Mouse (Mus musculus) right cerebral cortex, postnatal 25 days (tissue): Measurements from ENCODE around the gene Polr3e.
"Not testable (repeated sequence)": the region's sequence is repeated elsewhere in the genome, so short reads cannot be mapped to it uniquely, and the experiment has no call there.

Experiments
- DNase-seq: peaks from one replicate; pipeline ENCODE4 v3.0.0; 2022

Polr3e gene

DNA sequence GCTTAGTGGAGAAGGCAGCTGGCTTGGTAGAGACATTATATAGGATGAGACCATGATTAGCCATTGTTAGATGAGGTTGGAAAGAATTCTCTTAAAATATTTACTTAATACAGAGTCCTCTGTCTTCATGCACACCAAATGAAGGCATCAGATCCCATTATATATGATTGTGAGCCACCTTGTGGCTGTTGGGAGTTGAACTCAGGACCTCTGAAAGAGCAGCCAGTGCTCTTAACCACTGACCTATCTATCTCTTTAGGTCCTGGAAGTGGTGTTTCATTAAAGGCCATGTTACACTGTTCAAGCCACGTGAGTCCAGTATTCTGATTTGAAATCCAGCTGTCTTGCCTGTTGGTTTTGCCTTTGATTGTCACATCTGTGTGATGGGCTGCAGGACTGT, 4.2 kb upstream of the Polr3e start:
- DNase-seq = no peak

DNA sequence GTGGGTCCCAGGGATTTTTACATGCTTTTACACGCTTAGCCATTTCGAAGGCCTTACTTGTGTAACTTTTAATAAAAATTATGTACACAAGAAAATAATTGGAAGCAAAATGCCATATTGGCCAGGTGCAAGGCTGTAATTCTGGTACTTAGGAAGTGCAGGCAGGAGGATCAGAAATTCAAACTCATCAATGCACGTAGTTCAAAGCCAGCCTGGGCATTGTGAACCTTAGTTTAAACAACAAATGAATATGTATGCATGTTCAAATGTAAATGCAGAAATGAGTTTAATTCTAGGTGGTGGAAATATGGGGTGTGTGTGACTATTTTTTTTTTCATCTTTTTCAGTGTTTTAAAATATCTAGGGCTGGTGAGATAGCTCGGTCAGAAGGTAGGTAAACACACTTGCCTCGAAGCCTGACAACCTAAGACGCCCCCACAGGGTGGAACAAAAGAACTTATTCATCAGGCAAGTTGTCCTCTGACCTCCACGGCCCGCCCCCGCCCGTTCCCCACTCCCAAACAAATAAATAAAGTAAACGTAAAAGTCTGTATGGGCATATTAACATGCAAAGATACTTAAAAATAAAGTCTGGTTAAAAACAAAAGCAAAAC, 1.2 kb upstream of the Polr3e start:
- no peak for DNase-seq

DNA sequence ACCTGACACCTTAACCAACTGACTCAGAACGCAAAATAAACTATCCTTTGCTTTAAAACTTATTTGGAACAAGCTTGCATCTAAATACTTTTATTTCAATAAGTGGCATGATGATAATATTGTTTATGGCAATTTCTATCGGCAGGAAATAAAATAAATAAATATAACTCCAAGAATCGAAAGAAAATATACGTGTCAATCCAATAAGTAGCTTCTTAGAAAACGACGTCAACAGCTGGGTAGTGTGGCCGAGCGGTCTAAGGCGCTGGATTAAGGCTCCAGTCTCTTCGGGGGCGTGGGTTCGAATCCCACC, 309 bp upstream of the Polr3e start:
- DNase-seq = no peak

DNA sequence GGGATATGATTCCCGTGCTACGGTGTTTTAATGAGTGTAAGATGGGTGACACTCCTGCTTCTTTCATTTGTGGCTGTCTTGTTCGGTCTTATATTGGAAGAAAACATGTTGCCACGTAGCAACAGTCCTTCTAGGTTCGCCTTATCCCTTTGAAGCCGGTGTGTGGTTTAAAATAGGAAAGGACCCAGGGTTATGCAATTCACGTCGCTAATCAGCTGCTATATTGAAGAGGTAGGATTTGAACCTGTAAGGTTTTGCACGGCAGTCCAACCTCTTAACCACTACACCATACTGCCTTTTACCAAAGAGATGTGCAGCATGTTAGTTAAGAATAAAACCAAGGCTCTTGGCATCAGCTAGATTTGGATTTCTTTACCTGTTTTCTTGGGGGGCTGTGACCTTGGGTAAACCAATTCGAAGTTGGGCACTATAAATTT, 1.0 kb downstream of the Polr3e start:
- peak; percentile 35 for DNase-seq

DNA sequence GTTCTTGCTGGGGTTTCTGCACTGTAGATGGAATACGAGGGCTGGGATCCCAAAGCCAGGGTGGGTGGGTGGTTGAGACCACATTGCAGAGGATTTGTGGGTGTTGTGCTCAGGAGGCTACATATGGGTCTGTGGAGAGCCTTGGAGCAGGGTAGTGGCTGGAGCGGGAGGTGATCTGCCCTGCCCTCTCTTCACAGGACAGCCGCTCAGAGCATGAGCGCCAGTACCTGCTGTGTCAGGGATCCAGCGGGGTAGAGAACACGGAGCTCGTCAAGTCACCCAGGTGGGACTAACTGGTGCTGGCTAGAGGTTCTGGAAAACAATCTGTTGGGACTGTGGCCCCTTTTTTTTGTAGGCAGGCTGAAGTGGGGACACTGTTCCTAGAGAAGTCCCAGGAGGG, 15.6 kb downstream of the Polr3e start:
- no peak for DNase-seq

DNA sequence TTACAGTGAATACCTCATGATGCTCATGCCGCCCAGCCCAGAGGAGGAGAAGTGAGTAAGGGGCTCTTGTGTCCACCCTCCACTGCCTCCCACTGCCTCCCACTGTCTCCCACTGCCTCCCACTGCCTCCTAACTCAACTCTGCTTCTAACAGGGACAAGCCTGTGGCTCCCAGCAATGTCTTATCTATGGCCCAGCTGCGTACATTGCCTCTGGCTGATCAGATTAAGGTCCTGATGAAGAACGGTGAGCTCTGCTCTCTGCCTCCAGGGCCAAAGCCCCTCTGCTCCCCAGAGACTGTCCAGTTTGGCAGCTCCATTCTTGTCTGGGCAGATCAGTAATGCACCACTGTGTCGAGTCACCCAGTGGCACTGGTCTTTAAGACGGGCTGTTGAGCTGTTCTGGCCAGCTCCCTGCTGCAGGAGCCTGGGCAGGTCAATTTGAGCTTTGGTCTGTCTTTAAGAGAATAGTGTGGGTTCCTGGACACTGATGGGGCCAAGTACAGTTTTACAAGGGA, 16.2 kb downstream of the Polr3e start:
- DNase-seq = no peak

DNA sequence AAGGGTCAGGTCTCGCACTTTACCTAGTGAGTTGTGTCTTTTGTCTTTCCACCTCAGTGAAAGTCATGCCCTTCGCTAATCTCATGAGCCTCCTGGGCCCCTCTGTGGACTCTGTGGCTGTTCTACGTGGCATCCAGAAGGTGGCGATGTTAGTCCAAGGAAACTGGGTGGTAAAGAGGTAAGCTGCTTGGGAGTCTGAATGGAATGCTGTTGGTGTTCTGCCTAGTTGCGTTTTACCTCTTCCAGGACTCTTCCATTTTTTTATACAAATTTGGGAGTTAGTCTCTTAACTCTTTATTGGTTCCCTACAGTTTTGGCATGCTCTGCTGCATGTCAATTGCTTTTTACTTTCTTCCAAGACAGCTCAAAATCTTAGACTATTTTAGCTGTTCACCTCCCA, 17.2 kb downstream of the Polr3e start:
- peak; percentile 44 for DNase-seq

DNA sequence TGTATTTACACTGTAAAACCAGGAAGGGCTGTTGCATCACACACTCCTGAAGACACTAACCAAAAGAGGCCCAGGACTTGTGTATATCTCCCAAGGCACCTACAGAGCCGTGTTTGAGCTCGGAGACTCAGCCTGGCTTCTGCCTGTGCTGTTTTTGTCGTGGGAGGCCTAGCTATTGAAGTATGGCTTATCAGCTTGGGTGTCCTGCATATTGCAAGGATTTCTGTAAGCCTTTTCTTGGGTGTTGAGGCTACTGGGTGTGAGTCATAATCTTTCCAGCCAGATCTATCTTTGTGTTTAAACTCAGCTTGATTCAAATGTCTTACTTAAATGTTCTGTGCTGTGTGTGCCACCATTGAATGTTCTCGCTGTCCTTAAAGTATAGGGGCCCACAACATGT, 19.0 kb downstream of the Polr3e start:
- no peak for DNase-seq

DNA sequence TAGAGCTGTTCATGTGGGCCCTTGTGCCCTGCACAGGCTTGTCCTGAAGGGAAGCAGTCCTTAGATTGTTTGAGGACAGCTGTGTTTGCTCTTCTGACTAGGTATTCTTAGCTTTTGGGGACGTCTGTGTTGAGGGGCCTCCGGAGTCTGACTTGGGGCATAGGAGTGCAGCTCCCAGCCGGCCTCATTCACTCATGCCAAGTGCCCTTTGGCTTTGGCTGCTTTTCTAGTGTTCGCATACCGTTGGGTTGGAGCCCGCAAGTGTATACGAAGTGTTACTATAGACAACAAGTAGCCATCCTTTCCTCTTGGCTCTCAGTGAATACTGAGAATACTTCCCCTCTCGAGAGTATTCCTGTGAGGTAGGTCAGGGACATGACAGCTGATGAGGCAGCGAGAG, 20.7 kb downstream of the Polr3e start:
- no peak for DNase-seq

DNA sequence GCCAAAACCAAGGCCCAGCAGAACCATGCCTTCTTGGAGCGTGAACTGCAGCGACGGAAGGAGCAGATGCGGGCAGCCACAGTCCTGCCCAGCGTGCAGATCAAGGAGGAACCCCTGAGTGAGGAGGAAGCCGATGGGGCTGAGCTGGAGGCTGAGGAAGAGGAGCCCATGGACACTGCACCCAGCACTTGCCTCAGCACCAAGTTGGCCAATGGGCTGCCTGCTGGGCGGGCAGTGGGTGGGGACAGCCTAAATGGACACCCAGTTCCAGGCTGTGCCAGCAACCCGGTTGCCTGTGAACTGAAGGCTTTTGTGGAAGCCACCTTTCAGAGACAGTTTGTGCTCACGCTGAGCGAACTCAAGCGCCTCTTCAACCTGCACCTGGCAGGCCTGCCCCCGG, 22.8 kb downstream of the Polr3e start:
- no peak for DNase-seq

DNA sequence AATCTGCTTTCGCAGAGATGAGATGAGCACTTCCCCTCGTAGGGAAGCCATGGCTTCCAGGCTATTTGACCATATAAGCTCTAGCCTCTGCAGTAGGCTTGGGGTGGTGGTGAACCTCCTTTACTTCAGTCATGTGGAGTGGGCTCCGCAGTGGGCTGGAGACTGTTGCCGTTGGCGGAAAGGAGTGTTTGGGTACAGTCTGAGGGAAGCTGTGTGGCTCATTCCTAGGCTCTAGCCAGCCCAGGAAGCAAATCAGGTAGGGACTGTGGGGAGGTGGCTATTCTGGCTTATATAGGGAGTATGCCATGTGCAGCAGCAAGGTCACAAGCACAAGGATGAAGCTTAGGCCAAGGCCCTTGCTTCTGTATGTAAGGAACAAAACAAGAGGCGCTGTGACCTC, 23.7 kb downstream of the Polr3e start:
- no peak for DNase-seq

DNA sequence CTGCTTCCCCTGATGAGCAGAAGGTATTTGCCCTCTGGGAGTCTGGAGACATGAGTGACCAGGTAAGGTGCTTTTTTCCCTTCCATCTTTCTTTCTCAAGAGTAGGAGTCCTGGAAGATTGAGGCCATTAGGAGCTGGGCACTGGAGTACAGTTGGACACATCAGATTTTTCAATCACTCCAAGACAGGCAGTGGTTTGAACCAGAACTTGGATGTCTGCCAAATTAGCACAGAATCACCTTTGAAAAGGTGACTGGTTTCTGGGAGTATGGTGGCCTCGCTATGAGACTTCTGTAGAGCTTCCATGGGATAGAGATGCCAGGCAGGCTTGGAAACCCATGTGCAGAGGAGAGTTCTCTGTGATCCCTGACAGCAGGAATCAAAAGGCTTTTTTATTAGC, 25.0 kb downstream of the Polr3e start:
- DNase-seq = no peak

DNA sequence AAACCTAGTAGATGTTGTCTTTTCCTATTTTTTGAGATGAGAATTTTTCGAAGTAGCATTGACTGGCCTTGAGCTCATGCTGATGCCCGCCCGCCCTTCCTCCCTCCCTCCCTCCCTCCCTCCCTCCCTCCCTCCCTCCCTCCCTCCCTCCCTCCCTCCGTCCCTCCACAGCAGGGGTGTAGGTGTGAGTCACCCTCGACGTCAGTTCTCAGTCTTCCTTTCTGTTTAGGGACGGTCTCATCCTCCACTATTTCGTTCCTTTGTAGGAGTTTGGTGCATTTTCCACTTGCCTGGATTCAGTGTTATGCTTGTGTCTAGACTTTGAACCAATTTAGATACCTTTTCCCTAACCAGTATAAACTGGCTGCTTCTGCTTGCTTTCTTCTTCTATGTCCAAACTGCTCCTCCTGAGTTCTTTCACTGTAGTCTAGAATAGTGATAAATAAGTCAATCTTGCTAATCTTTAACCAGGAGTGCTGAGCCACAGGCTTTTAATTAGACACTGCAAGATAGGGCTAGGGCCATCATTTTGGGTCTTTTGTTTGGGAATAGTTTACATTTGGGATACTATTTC, 26.5 kb downstream of the Polr3e start:
- DNase-seq = no peak

DNA sequence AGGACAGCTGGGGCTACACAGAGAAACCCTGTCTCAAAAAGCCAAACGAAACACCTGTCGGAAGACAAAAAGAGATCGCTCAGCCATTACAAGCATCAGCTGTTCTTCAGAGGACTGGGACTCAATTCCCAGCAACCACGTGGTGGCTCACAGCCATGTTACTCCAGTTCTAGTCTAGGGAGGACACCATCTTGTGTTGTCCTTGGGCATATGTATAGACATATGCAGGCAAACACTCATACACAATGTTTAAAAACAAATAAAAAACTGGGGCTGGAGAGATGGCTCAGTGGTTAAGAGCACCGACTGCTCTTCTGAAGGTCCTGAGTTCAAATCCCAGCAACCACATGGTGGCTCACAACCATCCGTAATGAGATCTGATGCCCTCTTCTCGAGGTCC, 36.0 kb downstream of the Polr3e start:
- DNase-seq = not testable (repeated sequence)

DNA sequence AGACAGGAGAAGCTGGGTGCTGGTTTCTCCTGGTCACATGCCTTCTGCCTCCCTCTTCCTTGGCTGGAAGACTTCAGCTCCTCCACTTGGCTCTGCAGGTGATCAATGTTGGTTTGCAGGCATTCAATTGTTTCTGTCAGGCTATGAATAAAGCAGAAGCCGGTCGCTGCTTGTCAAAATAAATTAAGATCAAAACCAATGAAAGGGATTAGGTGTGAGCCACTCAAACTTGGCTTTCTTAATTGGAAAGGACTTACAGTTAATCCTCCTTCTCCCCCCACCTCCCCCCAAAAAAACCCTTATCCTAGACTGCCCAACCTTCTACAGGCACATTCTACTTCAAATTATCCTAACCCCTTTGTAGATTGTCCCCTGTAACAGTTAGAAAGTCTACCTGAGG, 42.6 kb downstream of the Polr3e start:
- DNase-seq = no peak

DNA sequence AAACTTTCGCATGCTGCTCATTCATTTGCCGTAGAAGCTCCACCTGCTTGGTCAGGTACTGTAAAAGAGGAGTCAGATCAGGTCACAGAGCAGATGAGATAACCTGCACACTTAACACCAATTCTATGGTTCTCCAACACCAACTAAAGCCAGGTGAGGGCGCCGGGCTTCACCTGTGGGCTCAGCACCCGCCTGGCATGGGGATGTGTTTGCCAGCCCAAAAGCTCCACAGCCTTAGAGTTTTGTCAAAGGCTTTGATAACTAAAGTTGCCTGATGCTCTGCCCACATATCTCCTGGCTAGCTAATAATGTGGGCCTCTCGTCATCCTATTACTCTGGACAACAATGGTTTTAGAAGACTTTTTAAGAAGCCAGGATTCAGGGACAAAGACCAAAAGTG, 43.1 kb downstream of the Polr3e start:
- no peak for DNase-seq

DNA sequence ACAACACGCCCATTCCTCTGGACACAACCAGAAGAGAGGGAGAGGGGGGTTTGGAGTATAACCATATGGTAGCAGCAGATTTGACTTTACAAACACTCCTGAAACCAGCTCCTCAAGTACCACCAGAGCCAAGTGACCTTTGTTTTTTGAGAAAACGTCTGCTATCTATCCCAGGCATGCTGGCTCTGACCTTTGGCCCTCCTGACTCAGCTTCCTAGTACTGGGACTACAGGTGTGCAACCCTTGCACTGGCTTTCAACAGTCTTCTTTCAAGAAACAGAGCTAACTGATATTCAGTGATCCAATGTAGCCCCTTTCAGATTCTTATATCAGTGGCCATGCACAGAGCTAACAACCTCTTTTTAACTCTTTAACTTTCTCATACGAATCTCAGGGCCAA, 44.3 kb downstream of the Polr3e start:
- no peak for DNase-seq

DNA sequence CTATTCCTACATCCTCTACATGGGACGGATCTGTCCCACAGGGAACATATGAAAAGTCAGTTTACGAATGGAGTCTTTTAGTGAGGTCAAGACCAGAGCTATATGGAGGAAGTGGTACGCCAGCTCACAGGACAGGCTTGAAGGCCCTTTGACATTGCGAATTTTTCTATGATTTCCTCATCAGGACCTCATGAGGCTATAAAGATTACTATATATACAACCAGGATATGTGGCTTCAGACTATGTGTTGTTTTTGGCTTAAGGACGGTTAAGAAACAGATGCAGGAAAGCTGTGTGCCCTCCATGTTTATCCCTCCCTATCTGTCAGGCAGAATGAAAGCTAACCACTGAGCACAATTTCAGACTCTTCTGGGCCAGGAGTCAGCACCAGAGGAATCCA, 45.6 kb downstream of the Polr3e start:
- DNase-seq = no peak

DNA sequence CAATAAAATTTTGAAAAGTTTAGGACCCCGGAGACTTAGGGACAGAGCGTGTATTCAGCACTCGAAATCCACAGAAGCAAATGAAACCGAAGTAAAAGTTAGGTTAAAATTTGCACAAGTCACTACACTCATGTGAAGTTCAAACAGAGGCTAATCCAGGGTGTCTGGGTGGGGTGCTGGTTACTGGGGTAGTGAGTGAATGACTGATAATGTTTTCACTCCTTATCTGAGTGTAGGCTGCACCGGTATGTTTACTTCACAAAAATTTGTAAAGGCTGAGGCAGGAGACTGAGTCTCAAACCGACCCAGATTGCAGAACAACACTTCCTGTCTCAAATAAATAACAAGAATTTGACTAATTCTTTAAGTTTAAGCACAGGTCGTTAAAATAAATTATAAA, 51.7 kb downstream of the Polr3e start:
- DNase-seq = no peak

DNA sequence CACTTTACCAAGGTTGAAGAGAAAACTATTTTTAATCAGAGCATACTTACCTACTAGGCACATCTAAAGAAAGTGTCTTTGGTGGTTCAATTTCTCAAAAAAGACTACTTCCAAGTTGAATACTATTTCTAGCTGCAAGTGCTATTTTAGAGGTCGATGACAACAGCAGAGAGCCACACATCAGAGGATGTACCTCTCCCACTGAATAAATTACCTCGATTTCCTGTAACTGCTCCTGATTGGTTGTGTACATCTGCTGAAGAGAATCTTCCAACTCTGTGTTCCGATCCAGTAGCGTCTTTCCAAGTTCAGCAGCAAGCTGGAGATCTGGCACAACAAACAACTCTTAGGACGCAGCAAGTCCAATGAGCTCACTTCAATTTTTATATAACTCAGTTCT, 52.6 kb downstream of the Polr3e start:
- DNase-seq = no peak

DNA sequence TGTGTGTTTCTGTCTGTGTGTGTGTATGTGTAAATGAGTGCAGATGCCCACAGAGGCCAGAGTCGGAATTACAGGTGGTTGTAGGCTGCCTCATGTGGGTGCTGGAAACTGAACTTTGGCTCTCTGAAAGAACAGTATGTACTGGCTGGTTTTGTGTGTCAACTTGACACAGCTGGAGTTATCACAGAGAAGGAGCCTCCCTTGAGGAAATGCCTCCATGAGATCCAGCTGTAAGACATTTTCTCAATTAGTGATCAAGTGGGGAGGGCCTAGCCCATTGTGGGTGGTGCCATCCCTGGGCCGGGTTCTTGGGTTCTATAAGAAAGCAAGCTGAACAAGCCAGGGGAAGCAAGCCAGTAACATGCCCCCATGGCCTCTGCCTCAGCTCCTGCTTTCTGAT, 54.9 kb downstream of the Polr3e start:
- not testable (repeated sequence) for DNase-seq

DNA sequence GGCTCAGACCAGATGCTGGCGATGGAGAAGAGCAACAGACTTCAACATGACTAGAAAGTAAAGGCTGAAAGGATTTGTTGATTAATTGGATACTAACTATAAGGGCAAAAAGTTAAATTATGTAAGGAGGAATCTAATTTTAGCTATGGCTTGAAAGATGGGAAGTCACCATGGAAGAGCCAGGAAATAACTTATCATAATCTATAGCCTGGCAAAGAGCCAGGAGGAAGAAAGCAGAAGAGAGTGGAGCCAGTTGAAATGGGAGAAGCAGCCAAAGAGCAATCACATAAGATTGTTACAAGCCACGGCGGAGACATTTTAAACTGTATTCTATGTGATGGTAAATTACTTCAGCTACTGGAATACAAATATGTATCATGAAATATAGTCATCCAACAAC, 56.5 kb downstream of the Polr3e start:
- DNase-seq = no peak

DNA sequence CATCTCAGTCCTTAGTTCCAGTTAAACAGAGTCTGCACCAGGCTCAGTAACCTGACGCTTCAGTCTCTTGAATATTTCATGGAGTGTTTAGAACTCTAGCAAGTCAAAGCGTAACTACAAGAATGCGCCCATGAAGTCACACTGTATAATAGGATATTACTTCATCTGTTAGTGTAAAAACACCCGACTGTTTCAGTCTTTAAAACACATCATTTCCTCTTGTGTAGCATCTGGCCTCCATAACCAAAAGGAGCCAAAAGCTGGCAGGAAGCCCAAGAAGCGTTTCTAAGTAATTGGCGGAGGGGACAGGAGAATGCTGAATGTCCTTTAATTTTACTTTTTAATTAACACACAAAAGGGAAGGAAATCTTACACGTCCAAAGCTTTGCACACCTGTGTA, 59.5 kb downstream of the Polr3e start:
- DNase-seq = no peak

DNA sequence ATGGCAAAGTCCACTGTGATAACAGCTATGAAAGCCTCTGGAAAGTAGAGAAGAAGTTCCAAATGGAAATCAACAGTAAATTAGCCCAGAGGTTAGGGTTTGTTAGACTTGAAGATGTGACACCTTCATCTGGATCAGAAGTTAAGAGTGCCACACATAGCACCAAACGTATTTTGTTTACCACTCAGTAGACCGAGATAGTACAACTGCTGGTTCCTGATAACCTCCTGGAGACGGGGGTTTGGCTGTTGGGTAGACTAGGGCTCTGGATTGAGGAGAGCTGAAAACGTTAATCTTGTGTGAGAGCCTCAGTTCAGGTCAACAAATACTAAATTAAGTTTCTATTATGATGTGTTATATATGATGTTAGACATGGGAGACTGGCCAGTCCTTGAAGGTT, 62.5 kb downstream of the Polr3e start:
- DNase-seq = no peak
